Mouse (Mus musculus): Measurements from ENCODE around the gene Nfe2l1. TPM values are rescaled to one million over a fixed set of nuclear protein-coding genes. Genes with fewer than 3 reads are reported as not detected.
A peak's percentile ranks its signal among the peaks of the same experiment; 100 is the strongest.

Gene Nfe2l1
- polyA plus RNA-seq, 1 experiment from 2014 or later: 22.1 TPM

DNA sequence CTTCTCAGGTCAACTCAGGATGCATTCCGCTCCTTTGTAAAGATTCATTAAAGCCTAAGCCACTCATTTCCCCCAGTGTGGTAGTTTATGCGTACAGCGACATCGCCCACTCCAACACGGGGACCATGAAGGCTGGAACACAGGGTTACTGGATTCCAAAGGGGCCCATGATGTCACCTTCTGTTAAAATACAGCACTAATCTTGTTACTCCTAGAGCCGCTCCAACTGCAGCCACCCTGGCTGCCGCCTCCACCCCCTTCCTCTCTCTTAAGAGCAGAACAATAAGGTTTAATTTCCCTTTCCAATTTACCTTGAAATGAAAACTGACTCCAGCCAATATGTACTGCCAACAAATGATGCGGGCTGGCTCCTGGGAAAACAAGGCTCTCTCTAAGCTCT, 54.7 kb downstream of the Nfe2l1 start:
- TF ChIP-seq EP300 (IDR thresholded peaks at IDR 0.05; ENCODE audit: low read depth) (no peak), CTCF (IDR thresholded peaks at IDR 0.05; ENCODE audit: low read depth) (no peak)
- WGBS (ENCODE audit: insufficient replicate concordance): 89% methylated on average over 8 of the region's 8 CpGs
- no peak overlapping the region for H3K9ac ChIP-seq (replicated peaks)
- H3K27me3 ChIP-seq (ENCODE audit: insufficient read depth, low read length): no peaks in the 10 kb centered on the region
- no peak overlapping the region for H3K4me2 ChIP-seq (ENCODE audit: low read depth, low read length)
- no peak overlapping the region for H3K4me3 ChIP-seq (ENCODE audit: low read depth, low read length)
- no peaks in the 10 kb centered on the region for H3K9me3 ChIP-seq (ENCODE audit: low read length)
- ATAC-seq (no peak), DNase-seq (no peak)
- H3K4me1 ChIP-seq (ENCODE audit: insufficient read depth): peaks cover 15% of the 10 kb centered on the region
- H3K36me3 ChIP-seq (replicated peaks; ENCODE audit: insufficient read depth, low read length): peaks cover 30% of the 10 kb centered on the region
- 0 out of 2 replicates have a peak overlapping the region, but pooled peaks have one; percentile 1 for H3K27ac ChIP-seq (ENCODE audit: low read depth)

DNA sequence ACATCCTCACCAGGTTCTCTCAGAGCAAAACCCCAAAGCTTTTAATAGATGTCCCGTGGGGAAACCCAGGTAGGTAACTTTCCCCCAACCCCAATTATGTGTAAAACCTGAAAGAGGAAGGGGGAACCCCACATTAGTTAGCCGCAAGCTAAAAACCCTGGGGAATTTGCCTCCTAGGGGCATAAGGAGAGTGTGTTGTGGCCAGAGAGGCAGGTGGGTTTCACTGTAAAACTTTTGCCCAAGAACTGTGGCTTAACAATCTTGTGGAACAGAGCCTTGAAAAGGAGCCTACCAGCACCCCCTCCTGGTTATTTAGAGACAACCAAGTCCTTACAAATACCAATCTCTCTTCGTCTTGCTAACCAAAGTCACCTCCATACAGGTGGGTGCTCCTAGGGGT, 55.2 kb downstream of the Nfe2l1 start:
- no peak overlapping the region for H3K9ac ChIP-seq (replicated peaks)
- H3K27ac ChIP-seq (ENCODE audit: low read depth): 0 out of 2 replicates have a peak overlapping the region, but pooled peaks have one; percentile 1
- no peak for DNase-seq
- H3K36me3 ChIP-seq (replicated peaks; ENCODE audit: insufficient read depth, low read length): peaks cover 32% of the 10 kb centered on the region
- 68% methylated on average over 3 of the region's 3 CpGs for WGBS (ENCODE audit: insufficient replicate concordance)
- no peak for ATAC-seq
- no peak overlapping the region for H3K4me2 ChIP-seq (ENCODE audit: low read depth, low read length)
- no peaks in the 10 kb centered on the region for H3K27me3 ChIP-seq (ENCODE audit: insufficient read depth, low read length)
- H3K9me3 ChIP-seq (ENCODE audit: low read length): no peaks in the 10 kb centered on the region
- H3K4me1 ChIP-seq (ENCODE audit: insufficient read depth): peaks cover 15% of the 10 kb centered on the region
- no peak for TF ChIP-seq EP300 (IDR thresholded peaks at IDR 0.05; ENCODE audit: low read depth)
- TF ChIP-seq CTCF (IDR thresholded peaks at IDR 0.05; ENCODE audit: low read depth): peak; percentile 29; the same call in 1 of the 2 replicates
- H3K4me3 ChIP-seq (ENCODE audit: low read depth, low read length): no peak overlapping the region

DNA sequence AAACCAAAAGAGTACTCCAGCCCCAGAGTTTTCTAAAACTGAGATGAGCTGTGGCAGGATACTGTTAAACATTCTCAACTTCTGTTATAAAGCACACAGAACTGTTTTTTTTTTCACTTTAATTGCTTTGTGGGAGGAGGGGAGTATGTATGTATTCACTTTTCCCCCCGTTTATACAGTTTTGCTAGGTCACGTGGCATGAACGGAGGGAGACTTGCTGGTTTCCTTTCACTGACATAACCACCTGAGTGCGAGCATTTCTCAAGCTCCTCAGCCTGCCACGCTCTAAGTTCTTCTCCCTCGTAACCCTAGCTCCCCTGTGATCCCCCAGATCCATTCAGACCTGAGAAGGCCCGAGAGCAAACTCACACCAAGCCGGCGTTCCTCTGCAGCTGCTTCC, 57.4 kb downstream of the Nfe2l1 start:
- H3K36me3 ChIP-seq (replicated peaks; ENCODE audit: insufficient read depth, low read length): peaks cover 51% of the 10 kb centered on the region
- no peak overlapping the region for H3K4me3 ChIP-seq (ENCODE audit: low read depth, low read length)
- H3K4me2 ChIP-seq (ENCODE audit: low read depth, low read length): no peak overlapping the region
- no peak for ATAC-seq
- no peaks in the 10 kb centered on the region for H3K9me3 ChIP-seq (ENCODE audit: low read length)
- no peak overlapping the region for H3K27ac ChIP-seq (ENCODE audit: low read depth)
- no peak for DNase-seq
- H3K9ac ChIP-seq (replicated peaks): no peak overlapping the region
- TF ChIP-seq EP300 (IDR thresholded peaks at IDR 0.05; ENCODE audit: low read depth) (no peak), CTCF (IDR thresholded peaks at IDR 0.05; ENCODE audit: low read depth) (no peak)
- H3K4me1 ChIP-seq (ENCODE audit: insufficient read depth): peaks cover 10% of the 10 kb centered on the region
- WGBS (ENCODE audit: insufficient replicate concordance): 70% methylated on average over 9 of the region's 9 CpGs
- no peaks in the 10 kb centered on the region for H3K27me3 ChIP-seq (ENCODE audit: insufficient read depth, low read length)

- no peak overlapping the region for H3K9ac ChIP-seq (replicated peaks)
- no peak overlapping the region for H3K4me2 ChIP-seq (ENCODE audit: low read depth, low read length)
- no peaks in the 10 kb centered on the region for H3K9me3 ChIP-seq (ENCODE audit: low read length)
- DNase-seq (no peak), ATAC-seq (no peak)
- 90% methylated on average over 9 of the region's 9 CpGs for WGBS (ENCODE audit: insufficient replicate concordance)
- H3K36me3 ChIP-seq (replicated peaks; ENCODE audit: insufficient read depth, low read length): peaks cover 54% of the 10 kb centered on the region
- no peak for TF ChIP-seq EP300 (IDR thresholded peaks at IDR 0.05; ENCODE audit: low read depth)
- TF ChIP-seq CTCF (IDR thresholded peaks at IDR 0.05; ENCODE audit: low read depth): no peak
- H3K27ac ChIP-seq (ENCODE audit: low read depth): no peak overlapping the region
- H3K27me3 ChIP-seq (ENCODE audit: insufficient read depth, low read length): no peaks in the 10 kb centered on the region
- peaks cover 4% of the 10 kb centered on the region for H3K4me1 ChIP-seq (ENCODE audit: insufficient read depth)
- no peak overlapping the region for H3K4me3 ChIP-seq (ENCODE audit: low read depth, low read length)
Measured at GRCm38 (mm10) chr11:96771274-96771975, 58.3 kb downstream of the Nfe2l1 start.

DNA sequence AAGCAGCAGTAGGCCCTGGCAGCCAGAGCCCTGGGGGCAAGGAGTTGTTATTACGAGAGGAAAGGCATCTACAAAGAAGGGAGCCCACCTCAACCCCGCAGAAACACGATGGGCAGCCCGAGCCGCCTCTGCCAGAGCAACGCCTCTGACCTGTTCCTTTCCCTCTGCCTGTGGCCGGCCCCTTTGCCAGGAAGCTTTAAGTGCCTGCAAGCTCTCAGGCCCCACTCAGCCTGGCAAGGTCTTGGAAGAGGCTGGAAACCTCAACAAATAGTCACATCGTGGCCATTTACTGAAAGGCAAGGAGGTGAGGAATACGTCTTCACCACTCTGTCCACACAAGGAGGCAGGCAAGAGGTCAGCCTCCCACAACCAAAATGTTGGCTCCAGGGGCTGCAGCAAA, 61.5 kb downstream of the Nfe2l1 start:
- H3K9me3 ChIP-seq (ENCODE audit: low read length): no peaks in the 10 kb centered on the region

More for the DNA sequence above, 61.5 kb downstream of the Nfe2l1 start:
- 0 out of 2 replicates have a peak, but pooled peaks cover 6% of the 10 kb centered on the region for H3K4me1 ChIP-seq (ENCODE audit: insufficient read depth)
- H3K4me3 ChIP-seq (ENCODE audit: low read depth, low read length): no peak overlapping the region
- H3K36me3 ChIP-seq (replicated peaks; ENCODE audit: insufficient read depth, low read length): peaks cover 54% of the 10 kb centered on the region
- no peaks in the 10 kb centered on the region for H3K27me3 ChIP-seq (ENCODE audit: insufficient read depth, low read length)
- no peak overlapping the region for H3K27ac ChIP-seq (ENCODE audit: low read depth)
- TF ChIP-seq CTCF (IDR thresholded peaks at IDR 0.05; ENCODE audit: low read depth) (no peak), EP300 (IDR thresholded peaks at IDR 0.05; ENCODE audit: low read depth) (no peak)
- DNase-seq: no peak
- no peak overlapping the region for H3K9ac ChIP-seq (replicated peaks)
- ATAC-seq: no peak
- no peak overlapping the region for H3K4me2 ChIP-seq (ENCODE audit: low read depth, low read length)
- WGBS (ENCODE audit: insufficient replicate concordance): 63% methylated on average over 9 of the region's 9 CpGs

MicroRNAs within 50 kb of the gene (microRNA counts, 519-probe panel; counts per million panel counts)
- microRNA mmu-miR-152: 6,348 counts per million, percentile 76 among the panel's probes with 10 or more counts

Small RNA genes within 50 kb of the gene (microRNA-seq; reads per million reads assigned to microRNA genes)
- 371 reads per million, percentile 59 among the genes with 10 or more reads in this experiment for gene Mir152

Other genes starting within 250 kb of the Nfe2l1 start
- 7.0 and 7.5 TPM in 2 replicates for gene Snx11, start 52.4 kb downstream of the Nfe2l1 start, polyA plus RNA-seq (2015; fragmentation: Nextera tagmentation; extraction: Ambion mirVana)
- 20.7 and 24.9 TPM in 2 replicates for gene Cbx1, start 40.8 kb downstream of the Nfe2l1 start, polyA plus RNA-seq (2015; fragmentation: Nextera tagmentation; extraction: Ambion mirVana)
- 51.0 and 55.5 TPM in 2 replicates for gene Copz2, start 19.9 kb upstream of the Nfe2l1 start, polyA plus RNA-seq (2015; fragmentation: Nextera tagmentation; extraction: Ambion mirVana)
- 38.3 and 38.4 TPM in 2 replicates for gene Cdk5rap3, start 86.5 kb upstream of the Nfe2l1 start, polyA plus RNA-seq (2015; fragmentation: Nextera tagmentation; extraction: Ambion mirVana)
- gene Prr15l, start 98.1 kb upstream of the Nfe2l1 start, polyA plus RNA-seq (2015; fragmentation: Nextera tagmentation; extraction: Ambion mirVana): 10.1 and 13.9 TPM in 2 replicates
- gene Pnpo, start 114.0 kb upstream of the Nfe2l1 start, polyA plus RNA-seq (2015; fragmentation: Nextera tagmentation; extraction: Ambion mirVana): 271 and 273 TPM in 2 replicates
- 6.8 and 7.1 TPM in 2 replicates for gene Sp2, start 153.0 kb upstream of the Nfe2l1 start, polyA plus RNA-seq (2015; fragmentation: Nextera tagmentation; extraction: Ambion mirVana)
- gene Sp6, start 183.4 kb upstream of the Nfe2l1 start, polyA plus RNA-seq (2015; fragmentation: Nextera tagmentation; extraction: Ambion mirVana): 0.06 and 0.07 TPM in 2 replicates
- 20.6 and 21.2 TPM in 2 replicates for gene Scrn2, start 200.0 kb upstream of the Nfe2l1 start, polyA plus RNA-seq (2015; fragmentation: Nextera tagmentation; extraction: Ambion mirVana)
- gene Lrrc46, start 211.4 kb upstream of the Nfe2l1 start, polyA plus RNA-seq (2015; fragmentation: Nextera tagmentation; extraction: Ambion mirVana): 0.65 and 0.73 TPM in 2 replicates
- gene Mrpl10, start 211.6 kb upstream of the Nfe2l1 start, polyA plus RNA-seq (2015; fragmentation: Nextera tagmentation; extraction: Ambion mirVana): 34.1 and 34.5 TPM in 2 replicates
- gene Osbpl7, start 220.7 kb upstream of the Nfe2l1 start, polyA plus RNA-seq (2015; fragmentation: Nextera tagmentation; extraction: Ambion mirVana): 1.8 and 2.4 TPM in 2 replicates

Measured in liver, postnatal 0 days (tissue).